Mouse (Mus musculus): Measurements from ENCODE around the gene Mdh1.

The Mdh1 gene

DNA sequence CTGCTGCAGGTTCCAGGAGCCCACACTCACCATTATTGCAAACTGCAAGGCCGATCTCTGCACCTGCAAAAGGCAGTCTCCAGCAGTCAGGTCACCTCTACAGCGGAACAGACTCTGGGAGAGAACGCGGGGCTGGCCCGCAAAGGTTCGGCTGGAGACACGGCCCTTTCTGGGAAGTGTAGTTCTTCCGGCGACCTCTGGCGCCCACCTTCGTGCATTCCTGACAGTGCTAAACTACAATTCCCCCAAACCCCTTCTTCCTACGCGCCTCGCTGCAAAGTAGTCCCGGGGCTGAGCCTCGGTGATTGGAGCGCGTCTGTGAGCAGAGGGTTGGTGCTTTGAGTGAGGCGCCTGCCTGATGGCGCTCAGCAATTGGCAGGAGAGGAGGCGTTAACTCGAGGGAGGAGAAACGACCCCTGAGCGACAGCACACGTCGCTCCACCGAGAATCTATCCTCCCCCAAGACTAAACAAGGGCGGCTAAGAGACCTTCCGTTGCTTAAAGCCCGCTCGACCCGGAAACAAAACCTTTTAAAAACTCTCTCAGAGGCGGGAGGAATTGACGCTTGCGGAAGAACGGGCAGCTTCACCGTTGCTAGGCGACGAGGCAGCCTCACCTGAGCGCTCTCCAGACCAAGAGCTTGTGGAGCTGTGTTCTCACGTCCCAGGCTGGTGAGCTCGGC, at the start of gene Mdh1, which contains the start of gene Wdpcp:
Gene Mdh1 (minus strand): TSS at position 668 of the 682 bp plus-strand sequence.
Gene Wdpcp (plus strand): TSS at position 536 of the 682 bp plus-strand sequence.
- DNase-seq (ENCODE audit: low read depth in 2 of 2, low spot score in 2 of 2): peak; percentile 94 to 96

GRCm38 (mm10) chr11:21615915-21616314, 43.7 kb upstream of the Mdh1 start:
- no peak for DNase-seq (ENCODE audit: low read depth in 2 of 2, low spot score in 2 of 2)

- DNase-seq (ENCODE audit: low read depth in 2 of 2, low spot score in 2 of 2): no peak
Observed at GRCm38 (mm10) chr11:21602497-21602896, 30.3 kb upstream of the Mdh1 start.

GRCm38 (mm10) chr11:21583286-21583685, 11.1 kb upstream of the Mdh1 start:
- DNase-seq (ENCODE audit: low read depth in 2 of 2, low spot score in 2 of 2): no peak

- no peak for DNase-seq (ENCODE audit: low read depth in 2 of 2, low spot score in 2 of 2)
Observed at GRCm38 (mm10) chr11:21581472-21581871, 9.3 kb upstream of the Mdh1 start.

GRCm38 (mm10) chr11:21570973-21571372, 1.2 kb downstream of the Mdh1 start:
- DNase-seq (ENCODE audit: low read depth in 2 of 2, low spot score in 2 of 2): peak; percentile 30 to 50

DNA sequence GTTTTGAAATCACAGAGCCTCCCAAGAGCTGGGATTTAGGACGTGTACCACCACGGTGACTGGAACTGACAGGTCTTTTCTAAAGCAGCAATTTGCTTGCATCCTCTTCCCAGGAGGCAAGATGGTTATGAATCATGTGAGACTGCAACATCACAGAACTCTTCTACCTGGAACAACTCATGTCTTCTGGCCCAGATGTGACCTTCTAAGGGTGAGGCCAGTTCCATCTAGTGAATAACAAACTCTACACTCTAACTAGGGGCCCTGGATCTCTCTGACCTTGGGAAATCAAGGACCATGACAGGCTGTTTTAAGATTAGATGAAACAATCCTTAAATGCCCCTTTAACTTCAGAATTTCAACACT, 2.1 kb downstream of the Mdh1 start:
- no peak for DNase-seq (ENCODE audit: low read depth in 2 of 2, low spot score in 2 of 2)

DNA sequence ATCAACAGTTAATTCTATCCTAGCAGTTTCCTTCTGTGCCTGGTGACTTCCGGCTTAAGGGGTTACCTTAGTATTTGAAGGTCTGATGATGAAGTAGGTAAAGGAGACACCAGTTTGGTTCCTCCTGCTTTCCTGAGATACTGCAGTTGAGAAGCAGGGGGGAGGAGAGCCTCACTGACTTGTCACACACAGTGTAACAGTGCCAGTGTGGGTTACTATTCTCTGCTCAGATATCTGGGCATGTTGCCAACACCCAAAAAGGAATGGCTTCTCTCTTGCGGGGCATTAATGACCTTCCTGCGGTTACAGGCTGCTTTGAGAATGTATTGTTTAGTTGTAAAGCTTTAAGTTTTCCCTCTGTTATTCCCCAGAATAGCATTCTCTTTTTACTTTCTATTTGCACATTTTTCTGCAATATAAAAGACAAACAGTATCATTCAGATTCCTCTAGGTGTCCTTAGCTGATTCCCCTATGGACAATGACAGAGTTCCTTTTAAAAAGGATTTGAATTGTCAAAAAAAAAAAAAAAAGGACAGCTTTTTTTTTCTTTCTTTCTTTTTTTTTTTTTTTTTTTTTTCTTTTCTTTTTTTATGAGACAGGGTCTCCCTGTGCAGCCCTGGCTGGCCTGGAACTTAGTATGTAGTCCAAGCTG, 2.6 kb downstream of the Mdh1 start:
- DNase-seq (ENCODE audit: low read depth in 2 of 2, low spot score in 2 of 2): no peak

GRCm38 (mm10) chr11:21569002-21569401, 3.2 kb downstream of the Mdh1 start:
- DNase-seq (ENCODE audit: low read depth in 2 of 2, low spot score in 2 of 2): peak in 1 of 2 experiments; percentile 6

DNA sequence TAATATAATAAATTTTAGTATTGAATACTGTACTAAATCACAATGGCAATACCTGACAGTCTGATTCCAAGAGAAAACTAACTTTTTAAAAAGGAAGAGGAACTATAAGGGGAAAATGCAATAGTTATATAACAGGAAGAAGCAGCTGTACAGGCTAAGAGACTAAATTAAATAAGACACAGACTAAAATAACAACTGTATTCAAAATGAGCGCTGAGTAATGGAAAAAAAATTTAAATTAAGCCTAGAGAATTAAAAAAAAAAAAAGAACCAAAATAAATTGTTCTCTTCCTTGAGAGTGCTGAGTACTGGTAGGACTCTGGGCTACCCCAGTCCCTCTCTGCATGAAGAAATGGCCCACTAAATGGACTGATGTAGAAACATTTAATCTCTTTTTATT, 4.4 kb downstream of the Mdh1 start:
- no peak for DNase-seq (ENCODE audit: low read depth in 2 of 2, low spot score in 2 of 2)

- DNase-seq (ENCODE audit: low read depth in 2 of 2, low spot score in 2 of 2): no peak
Observed at GRCm38 (mm10) chr11:21566934-21567333, 5.2 kb downstream of the Mdh1 start.

GRCm38 (mm10) chr11:21564681-21565405, 7.3 kb downstream of the Mdh1 start:
- DNase-seq (ENCODE audit: low read depth in 2 of 2, low spot score in 2 of 2): no peak

DNA sequence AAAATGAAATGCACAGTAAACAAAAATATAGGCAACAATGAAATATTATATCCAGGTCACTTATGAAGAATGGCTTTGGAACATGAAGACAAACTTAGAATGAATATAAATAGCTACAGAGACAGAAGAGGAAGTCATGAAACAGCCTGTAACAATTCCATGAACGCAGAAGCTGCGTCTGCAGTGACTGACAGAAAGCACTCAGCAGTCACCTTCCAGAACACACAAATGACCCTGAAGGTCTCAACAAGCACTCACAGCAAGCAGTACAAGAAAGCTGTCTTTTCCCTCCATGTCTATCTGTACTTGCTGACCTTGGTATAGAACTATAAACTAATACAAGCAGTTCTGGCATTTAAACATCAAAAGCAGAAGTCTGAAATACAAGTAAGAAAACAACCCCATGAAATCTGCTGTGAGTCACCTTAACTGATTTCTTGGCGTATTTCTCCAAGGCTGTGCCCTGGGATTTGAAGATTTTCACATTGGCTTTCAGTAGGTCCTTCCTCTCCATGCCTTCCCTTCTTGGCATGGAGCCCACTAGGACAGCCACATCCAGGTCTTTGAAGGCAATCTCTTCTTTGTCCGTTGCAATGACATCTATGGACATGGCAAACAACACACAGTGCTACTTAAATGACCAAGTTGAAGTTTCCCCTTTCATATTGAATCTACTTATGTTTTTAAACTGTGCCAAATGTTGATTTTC, 8.4 kb downstream of the Mdh1 start:
- DNase-seq (ENCODE audit: low read depth in 2 of 2, low spot score in 2 of 2): no peak

- DNase-seq (ENCODE audit: low read depth in 2 of 2, low spot score in 2 of 2): no peak
Observed at GRCm38 (mm10) chr11:21561347-21561746, 10.8 kb downstream of the Mdh1 start.

DNA sequence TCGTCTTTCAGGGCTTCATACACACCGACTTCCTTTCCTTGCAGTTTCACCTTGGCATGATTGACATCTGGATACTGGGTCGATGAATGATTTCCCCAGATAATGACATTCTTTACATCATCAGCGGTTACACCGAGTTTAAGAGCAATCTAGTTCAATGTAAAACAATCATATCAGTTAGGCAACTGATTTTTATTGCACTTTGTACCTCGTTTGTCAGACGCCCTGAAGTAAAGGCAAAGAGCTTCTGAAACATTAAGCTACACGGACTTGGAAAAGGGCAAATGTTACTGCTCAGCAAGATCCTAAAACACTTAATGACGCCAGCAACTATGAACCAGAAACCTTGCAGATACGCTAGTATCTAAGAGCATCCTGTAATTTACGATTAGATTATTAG, 12.4 kb downstream of the Mdh1 start:
- DNase-seq (ENCODE audit: low read depth in 2 of 2, low spot score in 2 of 2): no peak

DNA sequence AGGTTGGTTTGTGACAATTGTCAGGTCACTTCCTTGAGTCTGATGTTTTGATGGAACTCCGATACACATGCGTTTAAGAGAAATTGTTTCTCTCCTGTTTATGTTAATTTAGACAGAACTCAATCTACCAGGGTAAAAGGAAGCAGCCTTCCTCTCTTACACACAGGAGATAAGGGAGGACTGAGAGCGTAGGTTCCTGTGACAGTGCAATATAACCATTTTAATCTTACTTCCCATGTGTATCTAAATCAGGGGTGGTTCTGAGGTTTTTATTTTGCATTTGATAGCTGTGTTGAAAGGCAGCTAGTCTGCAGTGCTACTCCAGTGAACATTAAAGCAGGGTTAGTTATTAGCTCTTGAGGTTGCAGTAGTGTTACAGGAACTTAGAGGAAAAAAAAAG, 20.1 kb downstream of the Mdh1 start:
- DNase-seq (ENCODE audit: low read depth in 2 of 2, low spot score in 2 of 2): no peak

DNA sequence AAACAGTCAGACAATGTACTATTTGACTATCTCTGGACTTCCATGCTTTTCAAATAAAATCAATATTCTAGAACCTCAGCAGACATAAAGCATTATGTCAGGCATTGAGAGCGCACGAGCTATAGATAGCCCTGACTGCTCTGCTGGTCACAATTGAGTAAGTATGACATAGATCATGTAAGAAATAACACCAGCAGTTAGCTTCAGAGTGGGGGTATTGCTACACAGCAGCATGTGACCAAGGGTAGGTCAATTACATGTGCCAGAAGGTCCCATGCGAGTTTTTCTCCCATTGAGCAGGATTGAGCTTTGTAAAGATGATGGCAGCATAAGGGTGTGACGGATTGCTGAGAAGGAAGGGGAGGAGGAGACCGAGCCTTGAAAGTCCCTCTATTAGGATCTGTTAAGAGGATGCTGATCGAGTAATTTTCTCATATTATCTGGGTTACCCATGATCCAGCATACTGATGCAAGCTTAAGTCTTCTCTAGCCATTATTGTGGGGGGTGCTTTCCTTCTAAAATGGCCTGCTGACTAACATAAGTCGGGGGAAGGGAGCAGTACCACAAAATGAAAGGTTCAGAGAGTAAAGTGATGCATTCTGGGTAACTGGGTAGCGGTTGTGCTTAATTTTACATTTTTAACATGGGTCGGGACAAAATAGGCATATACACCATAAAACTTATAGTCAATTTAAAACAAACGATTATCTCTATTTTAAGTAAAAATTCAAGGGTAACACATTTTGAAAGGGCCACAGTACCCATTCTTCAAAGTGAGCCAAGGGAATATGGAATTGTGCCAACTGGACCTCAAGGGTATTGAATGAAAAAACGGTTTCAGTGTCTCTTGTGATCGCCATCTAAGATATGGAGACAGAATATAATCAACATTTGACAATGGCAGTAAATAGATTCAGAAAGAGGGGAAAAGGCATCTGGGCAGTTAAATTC, 21.7 kb downstream of the Mdh1 start:
- no peak for DNase-seq (ENCODE audit: low read depth in 2 of 2, low spot score in 2 of 2)

DNA sequence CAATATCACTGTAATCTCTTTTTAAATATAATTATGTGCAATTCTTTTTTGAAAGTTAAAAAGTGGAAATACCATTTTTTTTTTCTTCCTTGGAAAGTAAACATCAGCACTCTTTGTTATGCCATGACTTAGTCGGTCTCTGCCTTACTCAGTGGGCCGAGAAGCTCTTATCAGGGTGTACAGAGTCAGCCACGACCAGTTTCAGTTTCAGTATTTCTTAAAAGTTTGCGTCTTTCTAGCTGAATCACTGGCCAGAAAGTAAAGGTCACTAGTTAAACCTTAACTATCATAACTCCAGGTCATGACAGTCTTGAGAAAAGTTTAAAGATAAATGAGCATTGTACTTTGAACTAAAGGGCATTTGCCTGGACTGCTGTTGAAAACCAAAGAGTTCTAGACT, 22.4 kb downstream of the Mdh1 start:
- no peak for DNase-seq (ENCODE audit: low read depth in 2 of 2, low spot score in 2 of 2)

DNA sequence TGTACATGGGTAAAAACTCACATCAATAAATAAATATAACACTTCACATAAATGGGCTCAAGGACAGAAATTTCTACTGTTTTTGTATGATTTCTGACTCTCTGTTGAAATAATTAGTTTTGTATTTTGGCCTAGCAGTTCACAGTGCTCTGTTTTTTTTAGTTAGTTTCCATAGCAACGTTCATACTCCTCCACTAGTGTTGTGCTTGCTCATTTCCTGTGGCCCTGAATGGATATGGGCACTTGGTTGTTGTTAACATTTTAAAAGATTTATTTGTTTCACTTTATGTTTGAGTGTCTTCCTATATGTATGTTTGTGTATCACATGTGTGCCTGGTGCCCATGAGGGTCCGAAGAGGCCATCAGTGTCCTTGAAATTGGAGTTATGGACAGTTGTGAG, 23.1 kb downstream of the Mdh1 start:
- no peak for DNase-seq (ENCODE audit: low read depth in 2 of 2, low spot score in 2 of 2)

DNA sequence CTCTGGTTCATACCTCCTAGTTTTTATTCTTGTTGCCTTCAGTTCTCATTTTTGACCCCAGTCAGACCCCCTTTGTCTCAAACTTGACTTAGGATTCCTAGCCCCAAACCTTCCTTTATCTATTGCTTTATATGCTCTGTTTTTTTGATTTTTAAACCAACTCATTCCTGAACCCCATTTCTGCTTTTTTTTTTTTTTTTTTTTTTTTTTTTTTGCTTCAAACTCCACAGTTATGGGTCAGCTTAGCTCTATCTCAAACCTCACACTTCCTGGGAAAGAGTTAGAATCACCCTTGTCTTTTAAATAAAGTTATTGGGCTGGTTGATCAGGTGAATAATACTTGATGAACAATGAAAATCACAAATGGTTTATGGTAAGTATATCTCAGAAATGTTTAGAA, 24.6 kb downstream of the Mdh1 start:
- no peak for DNase-seq (ENCODE audit: low read depth in 2 of 2, low spot score in 2 of 2)
